Mouse (Mus musculus): ENCODE measurements at regions not wholly inside any gene's neighbourhood (a gene's known extent, or its start where the extent isn't known, plus 50 kb on each side); places are given as distances from the start of the nearest gene placed in this dataset.
"Not testable (repeated sequence)": the region's sequence is repeated elsewhere in the genome, so short reads cannot be mapped to it uniquely, and the experiment has no call there.

- peak; percentile 6 to 27 for DNase-seq
These were observed 512.1 kb upstream of the Vrk2 start for GRCm38 (mm10) chr11:27105920-27106319.

GRCm38 (mm10) chr11:27102906-27103305, 509.1 kb upstream of the Vrk2 start:
- no peak for DNase-seq

GRCm38 (mm10) chr11:27102045-27102444, 508.2 kb upstream of the Vrk2 start:
- DNase-seq, result no peak

GRCm38 (mm10) chr11:27096615-27097014, 502.8 kb upstream of the Vrk2 start:
- no peak for DNase-seq

- DNase-seq, result not testable (repeated sequence)
These were observed 501.7 kb upstream of the Vrk2 start for GRCm38 (mm10) chr11:27095460-27095859.

- no peak for DNase-seq
These were observed 492.7 kb upstream of the Vrk2 start for GRCm38 (mm10) chr11:27086516-27086915.

GRCm38 (mm10) chr11:27081188-27081587, 487.4 kb upstream of the Vrk2 start:
- DNase-seq, result no peak

- DNase-seq, result no peak
These were observed 476.6 kb upstream of the Vrk2 start for GRCm38 (mm10) chr11:27070381-27070780.

- DNase-seq, result no peak
These were observed 433.5 kb upstream of the Vrk2 start for GRCm38 (mm10) chr11:27027243-27027852.

GRCm38 (mm10) chr11:27025500-27025899, 431.7 kb upstream of the Vrk2 start:
- no peak for DNase-seq

GRCm38 (mm10) chr11:26996292-26997099, 402.7 kb upstream of the Vrk2 start:
- no peak for DNase-seq

GRCm38 (mm10) chr11:26981216-26981615, 387.4 kb upstream of the Vrk2 start:
- DNase-seq, result no peak

- DNase-seq, result no peak
These were observed 378.8 kb upstream of the Vrk2 start for GRCm38 (mm10) chr11:26972533-26973081.

GRCm38 (mm10) chr11:26971161-26971560, 377.4 kb upstream of the Vrk2 start:
- no peak for DNase-seq

GRCm38 (mm10) chr11:26967427-26967826, 373.6 kb upstream of the Vrk2 start:
- no peak for DNase-seq

- peak in 1 of 2 experiments; percentile 1 for DNase-seq
These were observed 369.3 kb upstream of the Vrk2 start for GRCm38 (mm10) chr11:26962928-26963667.

GRCm38 (mm10) chr11:26962040-26962927, 368.5 kb upstream of the Vrk2 start:
- DNase-seq, result no peak

- DNase-seq, result peak; percentile 85 to 87
These were observed 367.7 kb upstream of the Vrk2 start for GRCm38 (mm10) chr11:26961336-26961980.

GRCm38 (mm10) chr11:26956153-26956552, 362.4 kb upstream of the Vrk2 start:
- DNase-seq, result no peak

GRCm38 (mm10) chr11:26931766-26932165, 338.0 kb upstream of the Vrk2 start:
- DNase-seq, result no peak

GRCm38 (mm10) chr11:26907099-26907498, 313.3 kb upstream of the Vrk2 start:
- no peak for DNase-seq

All from adrenal gland, postnatal 36 days (tissue).